In genomic region chrX:53670294-53670693, GRCm38 (mm10) we compare ENCODE assay signal across 7 mouse cellular contexts. TPM values are rescaled to one million over a fixed set of nuclear protein-coding genes. Genes with fewer than 3 reads are reported as not detected.
DNase-seq lines count a peak whose midpoint lies in the region; ATAC-seq and TF ChIP-seq lines count a peak whose summit lies in the region.

Gene Rtl8b (minus strand): TSS chrX:53670408.

- H3K27ac ChIP-seq in bone marrow macrophage, adult 2 months (ENCODE audit: insufficient read depth, low read depth, low read length) = no peak within 1 kb of the TSS
- H3K27ac ChIP-seq in embryonic facial prominence, embryonic 15.5 days (replicated peaks) = peak within 1 kb of the TSS; percentile 63; the same call in 1 of the 2 replicates
- H3K27ac ChIP-seq in heart, embryonic 11.5 days (ENCODE audit: low read depth, low read length) = 0 out of 2 replicates have a peak within 1 kb of the TSS, but pooled peaks have one; percentile 41
- H3K27ac ChIP-seq in kidney, embryonic 15.5 days = peak within 1 kb of the TSS; percentile 70; the same call in 1 of the 2 replicates
- peak within 1 kb of the TSS; percentile 54; the same call in 1 of the 2 replicates for H3K27ac ChIP-seq in limb, embryonic 15.5 days
- peak within 1 kb of the TSS; percentile 68; the same call in 1 of the 2 replicates for H3K27ac ChIP-seq in midbrain, postnatal 0 days (ENCODE audit: low read depth, low read length)

- no peaks in the 10 kb centered on the region for H3K9me3 ChIP-seq in embryonic facial prominence, embryonic 15.5 days (replicated peaks)
- no peaks in the 10 kb centered on the region for H3K9me3 ChIP-seq in heart, embryonic 11.5 days (replicated peaks; ENCODE audit: control insufficient read depth, low read length)
- no peaks in the 10 kb centered on the region for H3K9me3 ChIP-seq in kidney, embryonic 15.5 days (replicated peaks)
- no peaks in the 10 kb centered on the region for H3K9me3 ChIP-seq in limb, embryonic 15.5 days
- no peaks in the 10 kb centered on the region for H3K9me3 ChIP-seq in midbrain, postnatal 0 days (ENCODE audit: low read length)

- no peak within 1 kb of the TSS for H3K9ac ChIP-seq in embryonic facial prominence, embryonic 15.5 days
- H3K9ac ChIP-seq in heart, embryonic 11.5 days (ENCODE audit: low read depth, low read length) = peak within 1 kb of the TSS; percentile 28; the same call in 1 of the 2 replicates
- no peak within 1 kb of the TSS for H3K9ac ChIP-seq in kidney, embryonic 15.5 days
- H3K9ac ChIP-seq in limb, embryonic 15.5 days = no peak within 1 kb of the TSS
- no peak within 1 kb of the TSS for H3K9ac ChIP-seq in midbrain, postnatal 0 days (replicated peaks; ENCODE audit: low read length, poor library complexity, severe bottlenecking)

- H3K27me3 ChIP-seq in embryonic facial prominence, embryonic 15.5 days = no peaks in the 10 kb centered on the region
- no peaks in the 10 kb centered on the region for H3K27me3 ChIP-seq in heart, embryonic 11.5 days (ENCODE audit: control insufficient read depth, insufficient read depth, low read length)
- no peaks in the 10 kb centered on the region for H3K27me3 ChIP-seq in kidney, embryonic 15.5 days
- no peaks in the 10 kb centered on the region for H3K27me3 ChIP-seq in limb, embryonic 15.5 days
- no peaks in the 10 kb centered on the region for H3K27me3 ChIP-seq in midbrain, postnatal 0 days (ENCODE audit: insufficient read depth, low read length)

- no peak for TF ChIP-seq CTCF in bone marrow macrophage, adult 2 months (IDR thresholded peaks at IDR 0.05; ENCODE audit: low read depth, low read length)
- TF ChIP-seq CTCF in midbrain, postnatal 0 days (IDR thresholded peaks at IDR 0.05) = no peak

- WGBS in embryonic facial prominence, embryonic 15.5 days = 19% methylated on average over 15 of the region's 15 CpGs
- 18% methylated on average over 11 of the region's 15 CpGs for WGBS in heart, embryonic 11.5 days (ENCODE audit: insufficient replicate concordance)
- 20% methylated on average over 11 of the region's 15 CpGs for WGBS in kidney, embryonic 15.5 days
- WGBS in limb, embryonic 15.5 days = 33% methylated on average over 13 of the region's 15 CpGs
- 23% methylated on average over 11 of the region's 15 CpGs for WGBS in midbrain, postnatal 0 days

- ATAC-seq in embryonic facial prominence, embryonic 15.5 days (ENCODE audit: insufficient number of reproducible peaks, low FRiP score, low TSS enrichment, low read depth) = peak; percentile 92
- peak; percentile 82 for ATAC-seq in heart, embryonic 11.5 days (replicated peaks; ENCODE audit: insufficient number of reproducible peaks, low FRiP score, low TSS enrichment)
- ATAC-seq in kidney, embryonic 15.5 days (replicated peaks; ENCODE audit: low FRiP score) = peak; percentile 94
- ATAC-seq in limb, embryonic 15.5 days (ENCODE audit: insufficient number of reproducible peaks, low FRiP score, low TSS enrichment, low read depth) = peak; percentile 88
- ATAC-seq in midbrain, postnatal 0 days (ENCODE audit: low FRiP score) = peak; percentile 94

- H3K36me3 ChIP-seq in embryonic facial prominence, embryonic 15.5 days = no peaks in the 10 kb centered on the region
- H3K36me3 ChIP-seq in heart, embryonic 11.5 days (ENCODE audit: control insufficient read depth, insufficient read depth, low read length) = no peaks in the 10 kb centered on the region
- no peaks in the 10 kb centered on the region for H3K36me3 ChIP-seq in kidney, embryonic 15.5 days
- no peaks in the 10 kb centered on the region for H3K36me3 ChIP-seq in limb, embryonic 15.5 days
- no peaks in the 10 kb centered on the region for H3K36me3 ChIP-seq in midbrain, postnatal 0 days (ENCODE audit: insufficient read depth, low read length)

- TF ChIP-seq POLR2A in bone marrow macrophage, adult 2 months (IDR thresholded peaks at IDR 0.05; ENCODE audit: borderline replicate concordance, low read depth, low read length) = no peak

- H3K4me3 ChIP-seq in bone marrow macrophage, adult 2 months (ENCODE audit: insufficient read depth, low read length) = peak within 1 kb of the TSS; percentile 43; the same call in 1 of the 2 replicates
- peak within 1 kb of the TSS; percentile 39 for H3K4me3 ChIP-seq in embryonic facial prominence, embryonic 15.5 days (replicated peaks)
- H3K4me3 ChIP-seq in heart, embryonic 11.5 days (ENCODE audit: low read depth, low read length) = peak within 1 kb of the TSS; percentile 30
- peak within 1 kb of the TSS; percentile 39 for H3K4me3 ChIP-seq in kidney, embryonic 15.5 days (replicated peaks)
- H3K4me3 ChIP-seq in limb, embryonic 15.5 days = peak within 1 kb of the TSS; percentile 35
- H3K4me3 ChIP-seq in midbrain, postnatal 0 days (ENCODE audit: low read depth, low read length) = peak within 1 kb of the TSS; percentile 24

- DNase-seq in midbrain, postnatal 0 days (ENCODE audit: low spot score) = peak; percentile 93
- DNase-seq in spleen, postnatal 10 days (ENCODE audit: low spot score in 2 of 2) = peak; percentile 8 to 62

- peak within 1 kb of the TSS; percentile 38 for H3K4me2 ChIP-seq in embryonic facial prominence, embryonic 15.5 days (replicated peaks)
- H3K4me2 ChIP-seq in heart, embryonic 11.5 days = peak within 1 kb of the TSS; percentile 52
- peak within 1 kb of the TSS; percentile 51 for H3K4me2 ChIP-seq in kidney, embryonic 15.5 days
- peak within 1 kb of the TSS; percentile 38 for H3K4me2 ChIP-seq in limb, embryonic 15.5 days
- H3K4me2 ChIP-seq in midbrain, postnatal 0 days (ENCODE audit: low read depth, low read length, poor library complexity, severe bottlenecking) = peak within 1 kb of the TSS; percentile 26; the same call in 1 of the 2 replicates

- H3K4me1 ChIP-seq in bone marrow macrophage, adult 2 months (ENCODE audit: control insufficient read depth, insufficient read depth, low read length) = no peaks in the 10 kb centered on the region
- H3K4me1 ChIP-seq in embryonic facial prominence, embryonic 15.5 days = no peaks in the 10 kb centered on the region
- no peaks in the 10 kb centered on the region for H3K4me1 ChIP-seq in heart, embryonic 11.5 days (ENCODE audit: control insufficient read depth, insufficient read depth, low read length)
- no peaks in the 10 kb centered on the region for H3K4me1 ChIP-seq in kidney, embryonic 15.5 days
- H3K4me1 ChIP-seq in limb, embryonic 15.5 days = no peaks in the 10 kb centered on the region
- no peaks in the 10 kb centered on the region for H3K4me1 ChIP-seq in midbrain, postnatal 0 days (ENCODE audit: insufficient read depth, low read length)

RNA-seq across cellular contexts. Expression of gene Rtl8b, which starts in this region (rescaled TPM):
- polyA plus RNA-seq in bone marrow macrophage, adult 2 months (2012; ENCODE audit: insufficient read depth, insufficient read length, missing spikeins) = 33.8 and 38.1 TPM in 2 replicates
- polyA plus RNA-seq in embryonic facial prominence, embryonic 15.5 days (2015; fragmentation: Nextera tagmentation; extraction: Ambion mirVana) = 58.7 and 62.4 TPM in 2 replicates
- polyA plus RNA-seq in heart, embryonic 11.5 days (2014; fragmentation: Nextera tagmentation; extraction: Ambion mirVana) = 80.5 and 83.0 TPM in 2 replicates
- polyA plus RNA-seq in kidney, embryonic 15.5 days (2015; fragmentation: Nextera tagmentation; extraction: Ambion mirVana) = 62.8 and 65.5 TPM in 2 replicates
- 58.4 and 67.8 TPM in 2 replicates for polyA plus RNA-seq in limb, embryonic 15.5 days (2015; fragmentation: Nextera tagmentation; extraction: Ambion mirVana)
- total RNA-seq in midbrain, postnatal 0 days (2014; rRNA removed) = 323 and 356 TPM in 2 replicates
- polyA plus RNA-seq in midbrain, postnatal 0 days (2015; fragmentation: Nextera tagmentation; extraction: Ambion mirVana) = 268 and 275 TPM in 2 replicates
